Comparison of ENCODE assay signal across 8 mouse cellular contexts in genomic region chr19:5511074-5511632, GRCm38 (mm10). TPM values are rescaled to one million over a fixed set of nuclear protein-coding genes. Genes with fewer than 3 reads are reported as not detected.
DNase-seq lines count a peak whose midpoint lies in the region; ATAC-seq and TF ChIP-seq lines count a peak whose summit lies in the region.

No protein-coding gene starts in this region.

- peaks cover 6% of the 10 kb centered on the region; the same call in 1 of the 2 replicates for H3K4me1 ChIP-seq in kidney, embryonic 14.5 days (ENCODE audit: control insufficient read depth, insufficient read depth, low read length)
- H3K4me1 ChIP-seq in bone marrow, adult 2 months (ENCODE audit: control insufficient read depth, insufficient read depth, low read length) = no peaks in the 10 kb centered on the region; the same call in 1 of the 2 replicates
- peaks cover 32% of the 10 kb centered on the region for H3K4me1 ChIP-seq in hindbrain, embryonic 13.5 days (replicated peaks)
- H3K4me1 ChIP-seq in midbrain, embryonic 14.5 days (ENCODE audit: control insufficient read depth, insufficient read depth, low read length) = peaks cover 16% of the 10 kb centered on the region

- no peak for DNase-seq in kidney, postnatal 25 days
- no peak for DNase-seq in midbrain, embryonic 14.5 days
- no peak for DNase-seq in gastrocnemius, postnatal 14 days
- DNase-seq in layer of hippocampus, adult 9-11 months = no peak
- no peak for DNase-seq in left cerebral cortex, adult 9 months (ENCODE audit: low spot score in 2 of 2)

- H3K27me3 ChIP-seq in kidney, embryonic 14.5 days (ENCODE audit: control insufficient read depth, insufficient read depth, low read length) = no peaks in the 10 kb centered on the region
- no peaks in the 10 kb centered on the region for H3K27me3 ChIP-seq in hindbrain, embryonic 13.5 days
- H3K27me3 ChIP-seq in midbrain, embryonic 14.5 days (ENCODE audit: control insufficient read depth, insufficient read depth, low read length) = no peaks in the 10 kb centered on the region

- intact Hi-C loops in gastrocnemius, postnatal 14 days (cut with DNase I; ENCODE audit: low total_unique reads) = no loop called here

- H3K9me3 ChIP-seq in kidney, embryonic 14.5 days (ENCODE audit: control insufficient read depth, low read length) = peaks cover 9% of the 10 kb centered on the region; the same call in 1 of the 2 replicates
- H3K9me3 ChIP-seq in hindbrain, embryonic 13.5 days = no peaks in the 10 kb centered on the region
- no peaks in the 10 kb centered on the region for H3K9me3 ChIP-seq in midbrain, embryonic 14.5 days (ENCODE audit: control insufficient read depth, low read length)

- no peak for ATAC-seq in kidney, embryonic 14.5 days (ENCODE audit: low FRiP score, low TSS enrichment)
- ATAC-seq in hindbrain, embryonic 13.5 days (ENCODE audit: low FRiP score) = no peak
- ATAC-seq in midbrain, embryonic 14.5 days (ENCODE audit: low FRiP score, low TSS enrichment) = no peak

- TF ChIP-seq CTCF in bone marrow, adult 2 months (IDR thresholded peaks at IDR 0.05; ENCODE audit: control insufficient read depth, insufficient read depth, low read length) = no peak

- no peak overlapping the region for H3K27ac ChIP-seq in kidney, embryonic 14.5 days (ENCODE audit: low read depth, low read length)
- peak overlapping the region; percentile 83 for H3K27ac ChIP-seq in bone marrow, adult 2 months (ENCODE audit: control insufficient read depth, insufficient read depth, low read depth, low read length, poor library complexity)
- 0 out of 2 replicates have a peak overlapping the region, but pooled peaks have one; percentile 44 for H3K27ac ChIP-seq in hindbrain, embryonic 13.5 days
- peak overlapping the region; percentile 80 for H3K27ac ChIP-seq in midbrain, embryonic 14.5 days (replicated peaks; ENCODE audit: low read depth, low read length)

- peak overlapping the region; percentile 48 for H3K4me3 ChIP-seq in kidney, embryonic 14.5 days (ENCODE audit: low read length)
- peak overlapping the region; percentile 72 for H3K4me3 ChIP-seq in bone marrow, adult 2 months (replicated peaks; ENCODE audit: control insufficient read depth, low read depth, low read length)
- H3K4me3 ChIP-seq in hindbrain, embryonic 13.5 days = peak overlapping the region; percentile 53
- H3K4me3 ChIP-seq in midbrain, embryonic 14.5 days (replicated peaks; ENCODE audit: low read depth, low read length) = peak overlapping the region; percentile 56

- H3K9ac ChIP-seq in kidney, embryonic 14.5 days (ENCODE audit: low read depth, low read length) = peak overlapping the region; percentile 60
- H3K9ac ChIP-seq in hindbrain, embryonic 13.5 days = peak overlapping the region; percentile 70
- H3K9ac ChIP-seq in midbrain, embryonic 14.5 days (replicated peaks; ENCODE audit: low read length) = peak overlapping the region; percentile 59

- H3K4me2 ChIP-seq in kidney, embryonic 14.5 days (replicated peaks; ENCODE audit: low read depth, low read length) = peak overlapping the region; percentile 82
- peak overlapping the region; percentile 80 for H3K4me2 ChIP-seq in hindbrain, embryonic 13.5 days
- H3K4me2 ChIP-seq in midbrain, embryonic 14.5 days (ENCODE audit: low read length) = peak overlapping the region; percentile 66

- WGBS in kidney, embryonic 14.5 days = 49% methylated on average over 15 of the region's 15 CpGs
- WGBS in bone marrow, adult 2 months = 11% methylated on average over 15 of the region's 15 CpGs
- WGBS in hindbrain, embryonic 13.5 days = 52% methylated on average over 15 of the region's 15 CpGs
- WGBS in midbrain, embryonic 14.5 days = 54% methylated on average over 15 of the region's 15 CpGs

- TF ChIP-seq POLR2A in bone marrow, adult 2 months (IDR thresholded peaks at IDR 0.05; ENCODE audit: borderline replicate concordance, control insufficient read depth, low read depth, low read length) = no peak

- H3K36me3 ChIP-seq in kidney, embryonic 14.5 days (ENCODE audit: control insufficient read depth, insufficient read depth, low read length) = no peaks in the 10 kb centered on the region
- no peaks in the 10 kb centered on the region for H3K36me3 ChIP-seq in hindbrain, embryonic 13.5 days
- H3K36me3 ChIP-seq in midbrain, embryonic 14.5 days (ENCODE audit: control insufficient read depth, insufficient read depth, low read length) = no peaks in the 10 kb centered on the region

RNA-seq across cellular contexts. Expression of gene Snx32, which starts 0.8 kb away (rescaled TPM):
- polyA plus RNA-seq in kidney, embryonic 14.5 days (2014; fragmentation: Nextera tagmentation; extraction: Ambion mirVana) = 5.7 and 6.5 TPM in 2 replicates
- 15.6 and 32.5 TPM in 2 replicates for polyA plus RNA-seq in bone marrow, adult 2 months (2011; ENCODE audit: insufficient read depth, insufficient read length, low replicate concordance, missing spikeins)
- 80.3 and 81.1 TPM in 2 replicates for polyA plus RNA-seq in hindbrain, embryonic 13.5 days (2015; fragmentation: Nextera tagmentation; extraction: Ambion mirVana)
- 89.8 and 98.4 TPM in 2 replicates for polyA plus RNA-seq in midbrain, embryonic 14.5 days (2014; fragmentation: Nextera tagmentation; extraction: Ambion mirVana)
- 1 to 10 TPM; 5.7 to 6.5 TPM for total RNA-seq in gastrocnemius, postnatal 14 days (2021)

RNA-seq across cellular contexts. Expression of gene 1700020D05Rik, which starts 7.6 kb away (rescaled TPM):
- polyA plus RNA-seq in kidney, embryonic 14.5 days (2014; fragmentation: Nextera tagmentation; extraction: Ambion mirVana) = 0.19 TPM in 1 of 2 replicates, not detected in the other
- polyA plus RNA-seq in bone marrow, adult 2 months (2011; ENCODE audit: insufficient read depth, insufficient read length, low replicate concordance, missing spikeins) = 4.0 and 4.8 TPM in 2 replicates
- 0.58 TPM in 1 of 2 replicates, not detected in the other for polyA plus RNA-seq in hindbrain, embryonic 13.5 days (2015; fragmentation: Nextera tagmentation; extraction: Ambion mirVana)
- polyA plus RNA-seq in midbrain, embryonic 14.5 days (2014; fragmentation: Nextera tagmentation; extraction: Ambion mirVana) = 0.36 TPM in 2 replicates
- under 1 TPM; 0.41 to 0.82 TPM for total RNA-seq in gastrocnemius, postnatal 14 days (2021)

RNA-seq across cellular contexts. Expression of gene Cfl1, which starts 20.9 kb away (rescaled TPM):
- 3,114 and 3,144 TPM in 2 replicates for polyA plus RNA-seq in kidney, embryonic 14.5 days (2014; fragmentation: Nextera tagmentation; extraction: Ambion mirVana)
- 441 and 478 TPM in 2 replicates for polyA plus RNA-seq in bone marrow, adult 2 months (2011; ENCODE audit: insufficient read depth, insufficient read length, low replicate concordance, missing spikeins)
- 3,676 and 3,692 TPM in 2 replicates for polyA plus RNA-seq in hindbrain, embryonic 13.5 days (2015; fragmentation: Nextera tagmentation; extraction: Ambion mirVana)
- polyA plus RNA-seq in midbrain, embryonic 14.5 days (2014; fragmentation: Nextera tagmentation; extraction: Ambion mirVana) = 4,021 and 4,124 TPM in 2 replicates
- total RNA-seq in gastrocnemius, postnatal 14 days (2021) = 100 to 1,000 TPM; 172 to 240 TPM

RNA-seq across cellular contexts. Expression of gene Mus81, which starts 23.0 kb away (rescaled TPM):
- polyA plus RNA-seq in kidney, embryonic 14.5 days (2014; fragmentation: Nextera tagmentation; extraction: Ambion mirVana) = 36.2 and 42.2 TPM in 2 replicates
- 43.1 and 55.9 TPM in 2 replicates for polyA plus RNA-seq in bone marrow, adult 2 months (2011; ENCODE audit: insufficient read depth, insufficient read length, low replicate concordance, missing spikeins)
- 42.6 and 49.7 TPM in 2 replicates for polyA plus RNA-seq in hindbrain, embryonic 13.5 days (2015; fragmentation: Nextera tagmentation; extraction: Ambion mirVana)
- 43.4 and 49.3 TPM in 2 replicates for polyA plus RNA-seq in midbrain, embryonic 14.5 days (2014; fragmentation: Nextera tagmentation; extraction: Ambion mirVana)
- total RNA-seq in gastrocnemius, postnatal 14 days (2021) = 10 to 100 TPM; 23.5 to 27.0 TPM

RNA-seq across cellular contexts. Expression of gene Efemp2, which starts 37.4 kb away (rescaled TPM):
- 109 and 139 TPM in 2 replicates for polyA plus RNA-seq in kidney, embryonic 14.5 days (2014; fragmentation: Nextera tagmentation; extraction: Ambion mirVana)
- polyA plus RNA-seq in bone marrow, adult 2 months (2011; ENCODE audit: insufficient read depth, insufficient read length, low replicate concordance, missing spikeins) = 229 and 236 TPM in 2 replicates
- polyA plus RNA-seq in hindbrain, embryonic 13.5 days (2015; fragmentation: Nextera tagmentation; extraction: Ambion mirVana) = 45.6 and 48.7 TPM in 2 replicates
- 18.0 and 28.7 TPM in 2 replicates for polyA plus RNA-seq in midbrain, embryonic 14.5 days (2014; fragmentation: Nextera tagmentation; extraction: Ambion mirVana)
- 10 to 100 TPM; 14.8 to 21.3 TPM for total RNA-seq in gastrocnemius, postnatal 14 days (2021)
